Mouse (Mus musculus) ZHBTc4 (cell line): ENCODE measurements around the gene Endog.
"Not testable (repeated sequence)": the region's sequence is repeated elsewhere in the genome, so short reads cannot be mapped to it uniquely, and the experiment has no call there.

ENCODE experiments used
- DNase-seq: peaks from one replicate; pipeline ENCODE4 v3.0.0-alpha.2; 2011; ENCODE audit warnings: low read depth, low spot score

Endog gene

GRCm38 (mm10) chr2:30171371-30171996 lies at the start of gene Endog:
Endog (plus strand) TSS chr2:30171493.
- peak; percentile 89 for DNase-seq

- DNase-seq: no peak
Measured at GRCm38 (mm10) chr2:30122766-30123165, 48.5 kb upstream of the Endog start.

- no peak for DNase-seq
Measured at GRCm38 (mm10) chr2:30123729-30124471, 47.4 kb upstream of the Endog start.

GRCm38 (mm10) chr2:30124472-30125274 lies 46.6 kb upstream of the Endog start, which contains the start of gene Zer1:
Zer1 (minus strand) TSS chr2:30124585.
- peak; percentile 96 for DNase-seq

- peak; percentile 71 for DNase-seq
Measured at GRCm38 (mm10) chr2:30128789-30129188, 42.5 kb upstream of the Endog start.

- DNase-seq: peak; percentile 51
Measured at GRCm38 (mm10) chr2:30130156-30130555, 41.1 kb upstream of the Endog start.

GRCm38 (mm10) chr2:30131240-30131639 lies 40.1 kb upstream of the Endog start:
- DNase-seq: peak; percentile 76

- peak; percentile 66 for DNase-seq
Measured at GRCm38 (mm10) chr2:30132801-30133612, 38.3 kb upstream of the Endog start.

GRCm38 (mm10) chr2:30133613-30134377 lies 37.5 kb upstream of the Endog start, which contains the start of gene Tbc1d13:
Tbc1d13 (plus strand) TSS chr2:30133746.
- peak; percentile 99 for DNase-seq

GRCm38 (mm10) chr2:30134378-30134711 lies 36.9 kb upstream of the Endog start:
- DNase-seq: no peak

GRCm38 (mm10) chr2:30134928-30135620 lies 36.2 kb upstream of the Endog start:
- peak; percentile 93 for DNase-seq

- DNase-seq: no peak
Measured at GRCm38 (mm10) chr2:30136458-30136857, 34.8 kb upstream of the Endog start.

- not testable (repeated sequence) for DNase-seq
Measured at GRCm38 (mm10) chr2:30140021-30140420, 31.3 kb upstream of the Endog start.

- no peak for DNase-seq
Measured at GRCm38 (mm10) chr2:30144436-30144835, 26.9 kb upstream of the Endog start.

- no peak for DNase-seq
Measured at GRCm38 (mm10) chr2:30147466-30147865, 23.8 kb upstream of the Endog start.

GRCm38 (mm10) chr2:30151840-30152239 lies 19.5 kb upstream of the Endog start:
- DNase-seq: no peak

- DNase-seq: no peak
Measured at GRCm38 (mm10) chr2:30152616-30153015, 18.7 kb upstream of the Endog start.

GRCm38 (mm10) chr2:30159871-30160270 lies 11.4 kb upstream of the Endog start:
- DNase-seq: not testable (repeated sequence)

GRCm38 (mm10) chr2:30161809-30162208 lies 9.5 kb upstream of the Endog start:
- DNase-seq: peak; percentile 69

- DNase-seq: no peak
Measured at GRCm38 (mm10) chr2:30164340-30164932, 6.9 kb upstream of the Endog start.
